Mouse (Mus musculus) right cerebral cortex, adult 2 months (tissue): ENCODE results near the gene B430306N03Rik.

Experiments
- DNase-seq, 2 experiments: peaks; one replicate each; pipeline ENCODE4 v3.0.0; 2021 to 2022; ENCODE audit warnings: low spot score in 2 of 2

B430306N03Rik gene

GRCm38 (mm10) chr17:48362346-48362745 is 46.4 kb downstream of the B430306N03Rik start:
- no peak for DNase-seq

GRCm38 (mm10) chr17:48362966-48363365 is 47.0 kb downstream of the B430306N03Rik start:
- DNase-seq: peak; percentile 43 to 47

GRCm38 (mm10) chr17:48363421-48363965 is 47.6 kb downstream of the B430306N03Rik start:
- no peak for DNase-seq

GRCm38 (mm10) chr17:48365511-48366155 is 49.7 kb downstream of the B430306N03Rik start:
- DNase-seq: no peak

GRCm38 (mm10) chr17:48366806-48367205 is 50.9 kb downstream of the B430306N03Rik start:
- DNase-seq: no peak

- DNase-seq: no peak
These were observed 55.7 kb downstream of the B430306N03Rik start for GRCm38 (mm10) chr17:48371621-48372020.

- peak; percentile 50 to 57 for DNase-seq
These were observed 57.0 kb downstream of the B430306N03Rik start for GRCm38 (mm10) chr17:48372987-48373386.

- peak; percentile 20 to 24 for DNase-seq
These were observed 60.2 kb downstream of the B430306N03Rik start for GRCm38 (mm10) chr17:48376102-48376501.
